Mouse (Mus musculus) bone marrow macrophage, adult 2 months (primary cell): ENCODE measurements around the gene Mapk8ip3. TPM values are rescaled to one million over a fixed set of nuclear protein-coding genes. Genes with fewer than 3 reads are reported as not detected.
"Not testable (repeated sequence)": the region's sequence is repeated elsewhere in the genome, so short reads cannot be mapped to it uniquely, and the experiment has no call there.

Experiments
- H3K27ac ChIP-seq: 2 replicates; pipeline ENCODE4 v1.5.1; 2012; ENCODE audit warnings: low read depth, low read length; ENCODE audit not compliant: insufficient read depth
- H3K4me1 ChIP-seq: 2 replicates; pipeline ENCODE4 v1.6.1; 2012; ENCODE audit warnings: low read length; ENCODE audit not compliant: control insufficient read depth, insufficient read depth
- H3K4me3 ChIP-seq: 2 replicates; pipeline ENCODE4 v1.5.1; 2012; ENCODE audit warnings: mild to moderate bottlenecking, low read length, moderate library complexity; ENCODE audit not compliant: insufficient read depth
- CTCF ChIP-seq: IDR thresholded peaks from 2 replicates; pipeline ENCODE4 v1.5.1; 2012; ENCODE audit warnings: low read depth, mild to moderate bottlenecking, low read length, moderate library complexity
- POLR2A ChIP-seq: IDR thresholded peaks from 2 replicates; pipeline ENCODE4 v1.6.1; 2012; ENCODE audit warnings: mild to moderate bottlenecking, low read depth, low read length, borderline replicate concordance
- polyA plus RNA-seq: library from polyadenylated mRNA; stranded (reverse); fragments of >200 nt; gene quantifications from 2 replicates; pipeline ENCODE4 v1.2.4, GENCODE M21; 2012; ENCODE audit not compliant: missing spikeins, insufficient read depth, insufficient read length

Gene Mapk8ip3
- polyA plus RNA-seq, 1 experiment, result 56.7 TPM

DNA sequence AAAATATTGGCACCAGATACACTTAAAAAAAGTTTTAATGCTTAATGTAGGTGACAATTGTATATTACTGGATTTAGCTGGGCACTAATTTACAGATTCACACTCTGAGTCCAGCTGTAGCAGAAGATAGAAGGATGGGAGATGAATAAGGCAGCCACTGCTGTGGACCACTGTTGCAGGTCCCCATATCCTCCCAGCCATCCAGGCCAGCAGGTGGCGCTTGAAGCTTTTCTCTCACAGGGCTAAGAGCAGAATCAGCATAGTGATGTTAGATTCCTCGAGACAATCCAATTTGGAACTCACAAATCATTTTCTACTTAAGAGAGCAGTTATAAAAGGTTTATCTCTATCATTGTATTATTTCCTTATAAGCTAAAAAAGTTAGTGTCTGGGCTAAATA is 5.7 kb upstream of the Mapk8ip3 start:
- H3K27ac ChIP-seq, H3K4me1 ChIP-seq, H3K4me3 ChIP-seq: not testable (repeated sequence)
- TF ChIP-seq CTCF, result peak; percentile 48

GRCm38 (mm10) chr17:24937266-24937665 is 489 bp upstream of the Mapk8ip3 start:
- H3K4me1 ChIP-seq, result peaks cover 16% of the 10 kb centered on the region
- peak overlapping the region; percentile 79 for H3K27ac ChIP-seq
- H3K4me3 ChIP-seq, result peak overlapping the region; percentile 96
- no peak for TF ChIP-seq CTCF
- TF ChIP-seq POLR2A, result no peak

- no peak for TF ChIP-seq POLR2A
- no peak for TF ChIP-seq CTCF
- Histone ChIP-seq H3K4me3 (peak overlapping the region; percentile 96), H3K27ac (no peak overlapping the region), H3K4me1 (peaks cover 16% of the 10 kb centered on the region)
Measured at GRCm38 (mm10) chr17:24935666-24936065, 1.1 kb downstream of the Mapk8ip3 start.

- peaks cover 16% of the 10 kb centered on the region for H3K4me1 ChIP-seq
- H3K4me3 ChIP-seq, result peak overlapping the region; percentile 96; the same call in 1 of the 2 replicates
- no peak overlapping the region for H3K27ac ChIP-seq
- no peak for TF ChIP-seq CTCF
- TF ChIP-seq POLR2A, result no peak
Measured at GRCm38 (mm10) chr17:24934926-24935325, 1.9 kb downstream of the Mapk8ip3 start.

DNA sequence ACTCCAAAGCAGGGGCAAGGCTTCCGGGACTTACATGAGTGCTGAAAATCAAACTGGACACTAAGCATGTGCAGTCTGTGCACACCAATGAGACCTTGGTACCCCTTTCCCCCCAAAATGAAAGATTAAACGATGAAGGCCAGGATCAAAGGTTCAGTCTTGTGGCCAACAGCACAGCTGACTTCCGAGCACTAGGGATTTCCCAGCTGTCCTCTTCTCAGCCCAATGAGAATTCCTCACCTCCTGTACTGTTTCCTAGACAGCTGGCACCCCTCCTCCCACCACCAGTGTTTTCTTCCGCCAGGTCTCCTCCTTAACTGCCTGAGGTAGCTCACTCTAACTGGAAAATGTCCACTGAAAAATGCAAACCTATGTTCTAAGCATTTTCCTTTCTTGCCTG is 3.6 kb downstream of the Mapk8ip3 start:
- no peak overlapping the region for H3K27ac ChIP-seq
- H3K4me1 ChIP-seq, result peaks cover 25% of the 10 kb centered on the region
- no peak overlapping the region for H3K4me3 ChIP-seq
- TF ChIP-seq CTCF (no peak), POLR2A (no peak)

DNA sequence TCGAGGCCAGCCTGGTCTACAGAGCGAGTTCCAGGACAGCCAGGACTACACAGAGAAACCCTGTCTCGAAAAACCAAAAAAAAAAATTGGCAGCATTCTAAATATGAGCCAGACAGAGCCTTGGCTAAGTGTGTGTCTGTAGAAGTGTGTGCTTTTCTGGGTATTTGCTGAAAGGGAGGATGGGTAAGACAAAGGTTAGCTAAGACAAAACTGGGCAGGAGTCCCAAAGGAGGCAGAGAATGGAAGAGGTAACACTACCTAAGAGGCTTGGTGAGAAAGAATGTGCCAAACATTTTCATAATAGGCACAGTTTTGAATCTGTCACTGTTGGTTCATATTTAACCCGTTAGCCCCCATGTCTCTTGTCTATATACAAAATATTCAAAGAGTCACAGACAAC is 4.3 kb downstream of the Mapk8ip3 start:
- Histone ChIP-seq H3K27ac (no peak overlapping the region), H3K4me1 (peaks cover 25% of the 10 kb centered on the region), H3K4me3 (no peak overlapping the region)
- TF ChIP-seq POLR2A, result no peak
- TF ChIP-seq CTCF, result no peak

DNA sequence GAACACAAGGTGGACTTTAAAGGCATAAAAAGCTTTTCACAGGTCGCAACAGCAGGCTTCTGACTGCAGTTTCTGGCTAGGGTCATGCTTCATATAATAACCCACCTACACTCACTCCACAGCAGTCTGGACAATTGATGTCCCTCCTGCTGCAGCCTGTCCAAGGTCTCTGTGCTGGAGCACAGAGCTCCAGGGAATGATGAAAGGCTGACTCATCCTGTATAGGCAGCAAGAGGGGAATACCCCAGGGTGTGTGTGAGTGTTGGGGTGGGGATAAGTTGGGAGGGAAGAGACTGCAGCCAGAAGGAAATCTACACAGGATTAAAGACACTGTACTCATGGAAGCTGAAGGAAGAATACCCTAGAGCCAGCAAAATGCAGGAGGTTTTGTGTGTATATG is 7.3 kb downstream of the Mapk8ip3 start:
- Histone ChIP-seq H3K27ac (no peak overlapping the region), H3K4me1 (peaks cover 12% of the 10 kb centered on the region), H3K4me3 (no peak overlapping the region)
- no peak for TF ChIP-seq POLR2A
- no peak for TF ChIP-seq CTCF

GRCm38 (mm10) chr17:24923246-24923645 is 13.5 kb downstream of the Mapk8ip3 start:
- H3K4me3 ChIP-seq, result no peak overlapping the region
- no peak for TF ChIP-seq POLR2A
- no peak for TF ChIP-seq CTCF
- no peak overlapping the region for H3K27ac ChIP-seq
- no peaks in the 10 kb centered on the region for H3K4me1 ChIP-seq

DNA sequence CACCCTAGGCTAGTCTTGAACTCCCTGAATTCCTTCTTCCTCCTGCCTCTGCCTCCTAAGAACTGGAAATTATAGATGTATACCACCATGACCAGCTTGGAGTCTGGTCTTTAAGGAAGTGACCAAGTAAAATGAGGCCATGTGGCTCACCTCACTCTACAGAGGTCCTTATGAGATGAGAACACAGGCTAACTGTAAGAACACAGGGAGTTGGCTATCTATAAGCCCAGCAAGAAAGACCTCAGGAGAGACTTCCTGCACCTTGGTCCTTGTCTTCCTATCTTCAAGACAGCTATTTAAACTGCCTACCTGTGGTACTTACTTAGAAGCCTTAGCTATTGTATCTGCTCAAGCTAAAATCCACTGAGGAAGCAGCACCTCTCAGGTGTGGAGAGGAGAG is 22.8 kb downstream of the Mapk8ip3 start:
- no peak for TF ChIP-seq POLR2A
- TF ChIP-seq CTCF, result no peak
- Histone ChIP-seq H3K4me3 (no peak overlapping the region), H3K27ac (no peak overlapping the region), H3K4me1 (no peaks in the 10 kb centered on the region)

DNA sequence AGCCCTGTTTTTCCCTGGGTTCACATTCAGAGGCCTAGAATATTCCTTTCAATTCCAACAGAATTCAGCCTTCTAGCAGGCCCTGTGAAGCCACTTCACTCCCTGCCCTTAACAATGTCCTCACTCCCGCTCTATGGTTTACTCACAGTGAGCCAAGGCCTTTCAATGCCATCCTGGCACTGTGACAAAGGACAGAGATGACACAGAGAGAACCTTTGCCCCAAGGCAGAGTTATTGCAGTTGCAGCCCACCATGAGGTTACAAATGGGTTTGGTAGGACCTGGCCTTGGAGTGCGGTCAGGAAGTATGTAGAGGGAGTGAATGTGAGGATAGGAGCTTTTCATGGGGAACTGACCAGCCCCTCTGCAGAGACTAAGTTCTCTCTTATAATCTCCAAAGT is 29.2 kb downstream of the Mapk8ip3 start:
- Histone ChIP-seq H3K27ac (no peak overlapping the region), H3K4me3 (no peak overlapping the region), H3K4me1 (no peaks in the 10 kb centered on the region)
- TF ChIP-seq POLR2A, result no peak

- no peak for TF ChIP-seq CTCF
- no peak for TF ChIP-seq POLR2A
- no peak overlapping the region for H3K27ac ChIP-seq
- no peak overlapping the region for H3K4me3 ChIP-seq
- H3K4me1 ChIP-seq, result no peaks in the 10 kb centered on the region
Measured at GRCm38 (mm10) chr17:24903767-24904166, 33.0 kb downstream of the Mapk8ip3 start.
